Mouse (Mus musculus) embryonic fibroblast, embryonic 13.5 days (primary cell): Measurements from ENCODE around the gene Fdxr.

Experiments used
- CTCF ChIP-seq: IDR thresholded peaks from 2 replicates; pipeline ENCODE4 v1.5.1; 2011; ENCODE audit warnings: mild to moderate bottlenecking, control low read depth, low read length, moderate library complexity, borderline replicate concordance; ENCODE audit not compliant: insufficient read depth
- POLR2A ChIP-seq: IDR thresholded peaks from 2 replicates; pipeline ENCODE4 v1.6.1; 2011; ENCODE audit warnings: low read depth, mild to moderate bottlenecking, control low read depth, low read length, moderate library complexity

DNA sequence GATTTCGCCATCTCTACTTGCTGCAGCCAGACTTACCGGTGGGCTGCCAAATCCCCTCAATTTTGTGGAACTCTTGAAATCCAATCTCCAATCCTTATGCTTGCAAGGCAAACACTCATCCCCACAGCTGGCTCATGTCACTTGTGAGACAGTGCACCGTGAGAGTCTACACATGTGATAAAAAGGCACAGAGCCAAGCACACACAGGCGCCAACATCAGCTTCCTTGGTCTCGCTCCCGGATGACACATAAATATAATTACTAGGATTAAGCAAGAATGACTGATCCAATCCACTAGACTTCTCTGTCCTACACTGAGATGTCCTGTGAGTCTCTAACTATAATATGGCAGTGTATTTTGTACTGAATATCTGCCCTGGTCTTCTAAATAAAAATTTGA, 14.1 kb upstream of the Fdxr start:
- TF ChIP-seq CTCF (no peak), POLR2A (no peak)
